Mouse (Mus musculus): ENCODE results near the gene Phykpl.
"Not testable (repeated sequence)": the region's sequence is repeated elsewhere in the genome, so short reads cannot be mapped to it uniquely, and the experiment has no call there.

DNA sequence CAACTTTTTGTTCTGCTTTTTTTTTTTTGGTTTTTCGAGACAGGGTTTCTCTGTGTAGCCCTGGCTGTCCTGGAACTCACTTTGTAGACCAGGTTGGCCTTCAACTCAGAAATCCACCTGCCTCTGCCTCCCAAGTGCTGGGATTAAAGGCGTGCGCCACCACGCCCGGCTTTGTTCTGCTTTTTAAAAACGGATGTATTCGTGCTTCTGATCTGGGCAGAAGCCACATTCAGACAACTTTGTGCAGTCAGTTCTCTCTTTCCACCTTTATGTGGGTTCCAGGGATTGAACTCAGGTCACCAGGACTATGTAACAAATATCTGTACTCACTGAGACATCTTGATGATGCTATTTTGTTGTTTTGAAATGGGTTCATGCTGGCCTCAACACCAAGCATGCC is 48.6 kb downstream of the Phykpl start:
- TF ChIP-seq CTCF, EP300 (IDR thresholded peaks at IDR 0.05; ENCODE audit: low read depth): not testable (repeated sequence)
